Mouse (Mus musculus) gastrocnemius, postnatal 4 days (tissue): ENCODE results near the gene Cxcr1. TPM values are rescaled to one million over a fixed set of nuclear protein-coding genes. Genes with fewer than 3 reads are reported as not detected.

Experiments used
- DNase-seq, 2 experiments: peaks; one replicate each; pipeline ENCODE4 v3.0.0; 2021 to 2022; ENCODE audit warnings: low spot score in 2 of 2, mixed read lengths in 2 of 2
- long read RNA-seq, 2 experiments: library from polyadenylated mRNA; stranded (forward); transcript quantifications; one replicate each; pipeline ENCODE4 v2.0.0; 2021
- total RNA-seq, 2 experiments: library from RNA; stranded (reverse); gene quantifications; 2 replicates each; pipeline ENCODE4 v1.2.3; 2021

The Cxcr1 gene
- not detected for total RNA-seq
- long read RNA-seq, experiment 1: 0 reads
- long read RNA-seq, experiment 2: 0 reads

DNA sequence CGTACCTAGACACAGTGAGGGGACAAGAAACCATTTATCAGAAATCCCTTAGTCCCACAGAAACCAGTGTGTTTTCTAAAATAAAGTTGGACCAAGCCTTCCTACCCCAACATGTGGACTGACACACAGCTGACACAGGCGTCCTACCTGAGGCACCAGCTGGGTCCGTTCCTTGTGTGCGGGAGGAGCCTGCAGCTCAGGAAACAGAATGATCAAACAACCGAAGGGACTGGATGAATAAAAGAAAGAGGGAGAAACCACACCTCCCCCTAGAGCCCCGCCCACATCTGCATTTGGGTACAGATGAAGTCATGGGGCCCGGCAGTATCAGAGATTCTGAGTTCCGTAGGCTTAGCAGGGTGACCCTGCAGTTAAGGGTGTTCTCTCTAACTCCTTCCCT, at the start of gene Cxcr1:
Gene Cxcr1, minus strand, starts transcription at position 187 of the 400 bp plus-strand sequence.
- no peak for DNase-seq

DNA sequence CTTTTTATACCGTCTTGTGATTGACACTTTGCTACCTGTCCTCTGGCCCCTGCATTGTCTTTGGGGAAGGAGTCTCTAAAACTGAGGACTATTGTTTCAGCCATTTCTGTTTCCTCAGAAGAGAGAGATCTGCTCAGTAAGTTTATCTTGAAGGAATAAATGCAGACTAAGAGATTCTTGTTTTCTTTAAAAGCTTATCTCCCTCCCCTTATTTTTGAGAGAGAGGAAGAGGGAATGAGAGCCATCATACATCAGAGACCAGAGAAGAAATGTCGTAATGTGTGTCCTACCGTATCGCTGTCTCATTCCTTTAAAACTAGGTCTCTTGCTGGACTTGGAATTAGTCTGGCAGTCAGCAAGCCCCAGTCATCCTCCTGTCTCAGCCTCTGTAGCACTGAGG, 46.4 kb upstream of the Cxcr1 start:
- no peak for DNase-seq

DNA sequence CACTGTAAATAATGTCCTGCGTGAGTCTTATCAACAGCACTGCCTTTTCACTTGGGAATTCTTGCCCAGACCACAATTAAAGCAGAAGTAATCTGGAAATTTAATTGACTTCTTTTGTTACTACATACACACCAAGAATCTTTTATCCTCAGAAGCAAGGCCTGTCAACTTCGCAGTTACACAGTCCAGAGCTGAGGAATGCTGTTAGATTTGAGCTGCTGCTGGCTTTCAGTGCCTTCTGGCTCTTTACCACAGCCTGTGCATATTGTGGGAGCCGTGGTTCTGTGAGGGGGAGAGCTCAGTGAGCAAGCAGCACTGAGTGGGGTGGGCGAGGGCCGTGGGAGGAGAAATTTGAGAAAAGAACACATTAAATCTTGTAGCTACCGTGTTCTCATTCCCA, 45.9 kb upstream of the Cxcr1 start:
- no peak for DNase-seq

DNA sequence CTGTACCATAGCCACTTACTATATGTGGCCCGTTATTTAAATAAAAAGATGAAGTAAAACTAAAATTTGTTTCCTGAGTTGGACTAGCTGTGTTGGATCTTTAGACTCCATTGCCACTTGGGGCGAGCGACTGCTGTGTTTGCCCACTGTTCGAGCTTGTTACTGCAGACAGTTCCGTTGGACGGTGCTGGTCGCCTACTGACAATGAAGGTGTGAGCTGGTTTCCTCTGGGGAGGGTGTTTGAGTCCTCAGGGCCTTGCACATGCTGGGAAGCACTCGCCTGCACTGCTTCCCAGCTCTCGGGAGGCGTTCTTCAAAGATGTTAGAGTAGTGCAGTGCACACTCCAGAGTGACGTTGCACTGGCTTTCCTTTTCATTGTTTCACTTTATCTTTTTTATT, 45.2 kb upstream of the Cxcr1 start:
- DNase-seq: no peak

DNA sequence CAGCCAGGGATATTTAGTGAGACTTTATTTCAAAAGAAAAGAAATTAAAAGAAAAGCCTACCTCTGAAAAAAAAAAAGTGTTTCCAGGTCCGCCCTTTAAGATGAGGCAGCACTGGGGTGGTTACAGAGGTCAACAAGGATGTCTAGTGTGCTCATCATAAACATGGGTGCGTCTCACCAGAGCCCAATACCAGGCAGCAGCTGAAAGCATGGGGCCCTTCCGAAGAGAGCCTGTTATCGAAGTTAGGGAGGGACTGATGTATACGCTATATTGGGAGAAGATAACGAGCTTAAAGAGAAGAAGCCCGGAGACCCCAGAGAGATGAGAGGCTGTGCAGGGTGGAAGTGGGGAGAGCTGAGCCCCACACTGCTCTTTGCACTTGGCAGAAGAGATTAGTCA, 44.7 kb upstream of the Cxcr1 start:
- no peak for DNase-seq

DNA sequence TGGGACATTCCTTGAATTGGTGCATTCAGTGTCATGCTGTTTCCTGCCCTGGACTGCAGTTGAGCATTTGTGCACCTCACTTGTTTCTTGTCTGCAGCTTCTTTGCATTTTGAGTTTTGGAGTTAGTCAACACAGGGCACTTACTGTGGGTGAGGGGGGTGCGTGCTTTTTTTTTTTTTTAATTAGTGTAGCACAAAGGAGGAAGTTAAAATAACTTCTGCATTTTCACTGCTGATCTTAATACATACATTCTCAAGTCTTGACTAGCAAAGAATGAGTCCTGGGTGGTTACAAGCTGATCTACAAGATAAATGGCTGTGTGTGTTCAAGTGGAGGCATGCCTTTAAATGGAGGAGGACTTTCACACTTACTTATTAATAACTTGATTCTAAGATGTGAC, 43.7 kb upstream of the Cxcr1 start:
- DNase-seq: no peak

DNA sequence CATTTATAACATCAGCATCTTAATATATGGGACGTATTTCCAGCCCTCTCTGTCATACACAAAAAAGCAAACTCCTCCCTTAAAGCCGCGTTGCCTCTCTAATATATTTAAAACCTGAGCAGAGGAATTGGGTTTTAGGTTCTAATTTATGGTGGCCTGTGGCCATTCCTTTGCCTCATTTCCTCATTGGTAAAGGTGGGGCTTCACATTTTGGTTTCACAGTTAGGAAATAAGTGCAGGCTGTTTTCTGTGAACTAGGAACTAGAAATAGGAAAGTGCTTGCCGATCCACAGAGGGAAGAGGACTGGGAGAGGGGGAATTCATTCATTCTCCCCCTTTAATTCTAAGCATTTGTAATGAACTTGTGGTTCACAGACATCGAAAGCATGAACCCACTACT, 43.2 kb upstream of the Cxcr1 start:
- no peak for DNase-seq

DNA sequence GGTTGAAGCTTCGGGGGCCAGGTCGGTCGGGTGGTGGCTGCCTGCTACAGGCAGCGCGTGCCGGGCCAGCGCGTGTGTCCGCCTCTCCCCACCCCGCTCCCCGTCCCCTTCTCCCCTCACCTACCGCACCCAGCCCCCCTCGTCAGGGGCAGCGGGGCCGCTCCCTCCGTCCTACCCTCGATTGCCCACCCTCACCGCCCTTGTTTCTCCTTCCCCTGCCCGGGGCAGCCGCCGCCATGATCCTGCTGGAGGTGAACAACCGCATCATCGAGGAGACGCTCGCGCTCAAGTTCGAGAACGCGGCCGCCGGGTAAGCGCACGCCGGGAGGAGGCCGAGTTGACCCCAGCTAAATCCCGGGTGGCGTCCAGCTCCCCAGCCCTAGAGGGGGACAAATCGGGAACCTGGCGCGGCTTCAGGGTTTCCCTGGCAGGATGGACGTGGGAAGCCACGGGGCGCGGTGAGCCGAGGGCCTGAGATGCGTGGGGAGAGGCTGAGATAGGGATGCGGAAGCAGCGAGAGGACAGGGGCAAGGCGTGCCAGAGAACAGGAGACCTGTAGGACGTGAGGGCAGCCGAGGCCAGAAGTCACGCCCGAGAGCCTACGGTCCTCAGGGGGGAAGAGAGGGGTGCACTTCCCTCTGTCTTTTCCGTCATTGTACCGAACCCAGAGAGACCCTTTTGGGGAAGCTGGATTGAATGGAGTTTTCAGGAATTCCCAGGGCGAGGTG, 42.3 kb upstream of the Cxcr1 start:
- DNase-seq: peak in 1 of 2 experiments; percentile 43

DNA sequence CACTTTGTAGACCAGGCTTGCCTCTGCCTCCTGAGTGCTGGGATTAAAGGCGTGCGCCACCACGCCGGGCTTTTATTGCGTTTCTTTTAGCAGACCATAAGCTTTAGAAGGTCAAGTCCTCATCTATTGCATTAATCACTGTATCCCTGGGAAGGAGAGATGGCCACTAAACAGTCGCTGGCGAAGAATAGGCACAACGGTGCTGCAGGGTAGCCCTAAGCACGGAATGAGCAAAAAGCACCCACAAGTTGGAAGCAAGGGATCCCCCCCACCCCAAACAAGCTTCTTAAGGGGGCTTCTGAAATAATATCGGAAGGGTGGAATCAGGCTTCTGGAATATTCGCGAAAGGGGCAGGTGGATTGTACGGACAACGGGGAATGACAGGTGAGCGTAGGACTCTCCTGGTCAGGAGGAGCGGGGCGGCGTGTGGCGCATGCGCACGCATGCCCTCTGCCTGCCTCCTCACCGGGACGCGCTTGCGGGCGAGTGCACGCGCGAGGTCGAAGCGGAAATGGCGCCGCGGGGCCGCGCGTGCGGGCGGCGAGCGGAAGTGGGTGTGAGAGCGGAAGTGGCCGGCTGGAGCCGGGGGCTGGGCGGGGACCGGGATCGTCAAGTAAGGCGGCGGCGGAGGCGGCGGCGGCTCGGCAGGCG, 41.6 kb upstream of the Cxcr1 start, which contains the start of gene Arpc2:
Gene Arpc2, plus strand, starts transcription at position 147 of the 652 bp plus-strand sequence.
- DNase-seq: peak; percentile 96 to 97

DNA sequence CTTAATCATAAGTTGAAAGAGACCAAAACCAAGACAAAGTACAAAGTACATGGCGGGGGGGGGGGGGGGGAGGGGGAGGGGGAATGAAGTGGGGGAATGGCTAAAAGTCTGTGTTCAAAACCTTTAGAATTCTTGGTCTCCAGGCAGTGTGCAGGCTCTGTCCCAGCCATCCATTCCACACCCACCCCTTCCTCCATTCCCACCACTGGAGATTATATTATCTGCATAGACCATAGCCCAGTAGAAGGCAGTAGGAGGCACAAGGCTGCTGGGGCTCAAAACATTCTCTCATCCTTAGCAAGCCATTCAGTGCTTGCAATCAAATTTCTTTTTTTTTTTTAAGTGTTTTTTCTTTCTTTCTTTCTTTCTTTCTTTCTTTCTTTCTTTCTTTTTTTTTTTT, 36.6 kb upstream of the Cxcr1 start:
- DNase-seq: no peak

DNA sequence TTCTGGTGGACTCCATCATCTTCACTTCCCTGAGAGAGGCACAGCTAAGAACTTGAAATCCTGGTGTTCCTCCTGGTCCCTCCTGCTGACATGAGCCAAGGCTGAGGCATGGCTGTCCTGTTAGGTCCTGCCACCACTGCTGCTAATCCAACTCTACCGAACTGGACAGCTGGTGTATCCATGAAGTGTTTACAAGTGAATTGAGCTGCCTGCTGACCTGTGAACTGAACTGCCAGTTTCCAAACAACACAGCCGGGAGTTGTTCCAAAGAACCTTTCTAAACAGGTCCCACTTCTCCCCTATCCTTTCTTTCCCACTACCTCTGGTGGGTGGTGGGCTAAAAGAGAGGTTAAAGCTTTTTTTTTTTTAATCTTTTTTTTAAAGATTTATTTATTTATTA, 35.5 kb upstream of the Cxcr1 start:
- no peak for DNase-seq

DNA sequence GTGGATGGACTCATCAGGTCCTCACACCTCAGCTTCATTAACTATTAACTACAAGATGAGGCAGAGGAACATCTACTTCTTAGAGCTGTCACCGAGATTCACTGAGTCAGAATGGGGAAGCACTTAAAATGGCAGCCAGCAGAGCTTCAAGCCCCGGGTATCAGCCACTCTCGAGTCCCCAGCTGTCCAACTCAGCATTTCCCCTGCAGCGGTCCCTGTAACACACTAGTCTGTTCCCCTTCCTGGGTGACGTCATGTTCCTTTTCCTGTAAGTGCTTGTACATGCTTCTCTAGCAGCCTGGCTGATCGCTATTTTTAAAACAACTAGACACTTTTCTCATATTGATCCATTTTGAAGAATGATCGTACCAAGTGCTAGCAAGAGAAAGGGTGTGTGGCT, 32.9 kb upstream of the Cxcr1 start:
- DNase-seq: no peak

DNA sequence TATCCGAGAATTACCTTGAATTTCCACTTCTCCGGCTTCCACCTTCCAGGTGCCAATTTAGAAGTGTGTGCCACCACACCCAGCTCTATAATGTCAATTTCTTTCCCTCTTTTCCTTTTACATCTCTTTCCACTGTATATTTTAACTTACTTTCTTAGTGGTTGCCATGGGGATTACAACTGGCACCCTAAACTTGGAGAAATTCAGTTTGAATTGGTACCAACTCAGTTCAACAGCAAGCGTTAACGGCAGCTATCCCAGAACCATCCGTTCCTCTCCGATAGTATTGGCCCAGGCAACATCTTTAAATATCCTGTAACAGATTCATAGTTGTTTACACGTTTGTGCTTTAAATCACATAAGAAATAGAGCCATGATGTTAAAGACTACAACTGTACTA, 25.5 kb upstream of the Cxcr1 start:
- no peak for DNase-seq

DNA sequence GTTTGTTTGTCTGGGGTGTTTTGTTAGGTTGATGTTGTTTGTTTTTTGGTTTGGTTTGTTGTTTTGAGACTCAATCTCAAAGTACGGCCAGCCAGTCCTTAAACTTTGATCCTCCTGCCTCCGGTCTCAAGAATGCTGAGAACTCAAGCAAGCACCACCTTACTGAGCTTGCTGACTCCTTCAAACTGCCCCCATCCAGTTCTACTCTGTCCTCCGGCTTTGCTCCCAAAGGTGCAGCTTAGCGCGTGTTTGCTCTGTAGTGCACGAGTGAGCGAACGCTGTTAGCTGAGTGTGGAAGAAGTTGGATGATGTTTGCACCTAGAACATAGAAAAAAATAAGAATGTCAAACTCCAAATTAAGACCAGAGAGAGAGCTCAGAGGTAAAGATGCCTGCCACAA, 14.5 kb upstream of the Cxcr1 start:
- no peak for DNase-seq

DNA sequence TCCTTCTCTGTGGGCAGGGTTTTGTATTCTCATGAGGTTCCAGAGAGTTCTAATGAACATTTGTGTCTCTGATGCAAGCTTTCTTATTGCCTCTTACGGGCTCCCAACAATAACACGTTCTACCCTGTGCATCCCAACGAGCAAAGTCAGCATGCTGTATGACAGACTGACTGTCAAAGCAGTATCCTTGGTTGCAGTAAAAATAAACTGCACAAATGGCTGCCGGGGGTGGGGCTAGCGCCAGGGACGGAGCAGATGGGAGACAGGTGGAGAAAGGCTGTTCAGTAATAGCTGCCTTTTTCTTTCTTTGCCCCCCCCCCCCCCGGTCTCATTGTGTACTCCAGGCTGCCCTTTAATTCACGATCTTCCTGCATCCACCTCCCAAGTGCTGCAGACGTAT, 13.5 kb upstream of the Cxcr1 start:
- DNase-seq: no peak

DNA sequence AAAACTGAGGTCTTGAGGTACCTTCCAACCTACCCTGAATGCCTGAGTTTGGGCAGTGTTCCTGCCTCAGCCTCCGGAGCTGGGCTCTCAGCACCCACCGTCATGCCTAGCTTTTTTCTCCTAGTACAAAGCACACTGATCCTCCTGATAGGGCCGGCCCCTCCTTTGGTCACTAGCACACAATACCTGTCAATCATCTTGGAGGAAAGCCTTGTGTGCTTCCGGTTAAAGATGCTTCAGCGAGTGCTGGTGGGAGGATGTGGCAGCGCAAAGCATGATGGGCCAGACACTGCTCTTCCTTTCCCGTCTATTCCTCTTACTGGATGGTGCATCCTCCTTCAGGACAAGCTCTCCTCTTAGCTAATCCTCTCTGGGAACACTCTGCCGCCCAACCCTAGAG, 12.2 kb upstream of the Cxcr1 start:
- DNase-seq: no peak

DNA sequence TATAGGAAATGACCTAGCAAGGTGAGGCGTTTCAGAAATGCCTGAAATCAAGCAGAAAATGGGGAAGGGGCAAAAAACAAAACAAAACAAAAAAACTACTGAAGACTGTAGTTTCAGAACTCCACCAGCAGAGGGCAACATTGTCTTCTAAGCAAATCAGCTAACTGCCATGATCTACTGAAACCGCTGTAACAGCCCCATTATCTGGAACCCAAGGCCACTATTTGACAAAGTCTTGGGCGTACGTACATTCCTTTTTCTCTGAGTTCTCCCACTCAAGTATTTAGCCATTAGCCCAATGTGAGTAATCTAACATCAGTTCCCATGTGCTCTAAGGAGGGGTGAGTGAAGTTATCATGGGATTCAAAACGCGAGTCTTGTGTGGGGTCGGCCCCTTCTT, 11.4 kb upstream of the Cxcr1 start:
- no peak for DNase-seq

DNA sequence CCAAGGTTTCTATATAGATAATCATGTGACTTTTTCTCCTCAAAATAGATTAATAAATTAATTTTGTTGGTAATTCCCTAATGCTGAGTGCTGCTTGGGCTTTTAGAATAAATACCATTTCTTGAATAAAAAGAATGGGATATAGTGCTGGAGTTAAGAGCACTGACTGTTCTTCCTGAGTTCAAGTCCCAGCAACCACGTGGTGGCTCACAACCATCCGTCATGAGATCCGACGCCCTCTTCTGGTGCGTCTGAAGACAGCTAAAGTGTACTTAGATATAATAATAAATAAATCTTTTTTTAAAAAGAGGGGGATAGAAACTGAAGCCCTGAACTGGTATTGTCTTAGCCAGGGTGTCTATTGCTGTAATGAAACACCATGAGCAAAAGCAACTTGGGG, 9.0 kb upstream of the Cxcr1 start:
- DNase-seq: no peak

DNA sequence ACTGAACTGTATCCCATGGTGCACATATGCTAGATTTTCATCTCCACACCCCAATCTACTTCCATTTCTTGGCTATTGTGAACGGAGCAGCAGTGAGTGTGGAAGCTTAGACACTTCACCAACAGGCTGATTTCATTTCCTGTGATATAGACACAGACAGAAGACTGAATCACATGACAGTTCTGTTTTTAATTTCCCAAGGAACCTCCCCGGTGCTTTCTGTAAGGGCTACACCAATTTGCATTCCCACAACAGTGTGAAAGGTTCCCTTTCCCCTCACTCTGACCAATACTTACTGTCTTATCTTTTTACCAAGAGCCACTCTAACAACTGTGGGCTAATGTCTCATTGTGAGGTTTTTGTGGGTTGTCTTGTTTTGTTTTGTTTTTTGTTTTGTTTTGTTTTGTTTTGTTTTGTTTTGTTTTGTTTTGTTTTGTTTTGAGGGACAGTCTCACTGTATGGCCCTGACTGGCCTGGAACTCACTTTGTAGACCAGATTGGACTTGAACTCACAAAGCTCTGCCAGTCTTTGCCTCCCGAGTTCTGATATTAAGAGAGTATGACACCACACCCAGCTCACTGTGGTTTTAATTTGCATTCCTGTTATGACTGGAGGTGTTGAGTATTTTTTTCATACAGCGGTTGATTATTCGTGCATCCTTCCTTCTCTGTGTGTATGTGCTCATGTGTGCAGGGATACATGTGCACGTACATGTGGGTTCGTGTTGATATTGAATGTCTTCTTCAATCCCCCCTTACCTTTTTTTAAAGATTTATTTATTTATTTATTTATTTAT, 6.8 kb upstream of the Cxcr1 start:
- DNase-seq: no peak

DNA sequence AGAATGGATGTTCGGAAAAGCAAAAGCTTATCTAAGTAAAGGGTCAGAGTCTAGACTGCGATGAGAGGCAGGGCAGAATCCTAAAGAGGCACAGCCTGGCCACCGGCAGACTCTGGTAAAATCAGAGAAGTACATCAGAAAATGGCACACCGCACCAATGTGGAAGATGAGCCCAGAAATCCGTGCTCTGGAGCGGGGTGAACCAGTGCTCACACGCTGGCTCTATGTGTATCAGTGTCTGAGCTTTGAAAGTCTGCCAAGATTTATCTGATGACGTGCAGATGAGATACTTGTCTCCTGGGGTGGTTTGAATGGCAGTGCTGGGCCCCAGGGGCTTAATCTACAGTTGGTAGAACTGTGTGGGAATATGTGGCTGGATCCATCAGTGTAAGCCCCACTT, 4.6 kb upstream of the Cxcr1 start:
- no peak for DNase-seq

DNA sequence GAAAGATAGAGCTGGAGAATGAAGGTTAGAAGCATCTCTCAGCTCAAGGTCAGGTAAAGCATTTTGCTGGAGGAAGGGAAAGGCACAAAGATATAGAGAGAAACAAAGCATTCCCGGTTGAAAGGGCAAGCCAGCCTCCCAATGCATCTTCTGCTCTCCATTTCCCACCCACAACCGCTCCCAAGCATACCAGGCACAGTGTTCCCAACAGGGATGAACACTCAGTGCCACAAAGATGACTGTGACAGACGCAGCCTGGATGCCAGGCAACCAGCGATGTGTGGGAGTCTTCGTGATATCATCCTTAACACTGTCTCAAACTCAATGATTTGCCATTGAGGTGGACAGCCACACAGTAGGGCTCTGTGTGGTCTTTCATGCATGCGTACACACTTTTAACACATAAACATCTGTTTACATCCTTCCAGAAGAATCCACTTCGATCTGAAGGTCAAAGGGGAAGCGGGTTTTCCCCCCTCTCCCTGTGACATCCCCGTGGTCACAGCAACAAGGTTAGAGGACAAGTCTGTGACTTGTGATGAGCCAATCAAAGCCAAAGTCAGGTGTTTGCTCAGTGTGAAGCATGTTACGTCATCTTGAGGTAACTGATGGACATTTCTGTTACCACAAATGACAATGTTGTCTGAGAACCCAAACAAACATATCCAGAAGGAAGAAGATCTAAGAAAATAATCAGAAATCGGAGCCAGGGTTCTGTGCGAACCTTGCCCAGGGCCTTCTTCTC, 3.5 kb upstream of the Cxcr1 start:
- no peak for DNase-seq
